Mouse (Mus musculus): ENCODE measurements around the gene Olfr1443.

DNA sequence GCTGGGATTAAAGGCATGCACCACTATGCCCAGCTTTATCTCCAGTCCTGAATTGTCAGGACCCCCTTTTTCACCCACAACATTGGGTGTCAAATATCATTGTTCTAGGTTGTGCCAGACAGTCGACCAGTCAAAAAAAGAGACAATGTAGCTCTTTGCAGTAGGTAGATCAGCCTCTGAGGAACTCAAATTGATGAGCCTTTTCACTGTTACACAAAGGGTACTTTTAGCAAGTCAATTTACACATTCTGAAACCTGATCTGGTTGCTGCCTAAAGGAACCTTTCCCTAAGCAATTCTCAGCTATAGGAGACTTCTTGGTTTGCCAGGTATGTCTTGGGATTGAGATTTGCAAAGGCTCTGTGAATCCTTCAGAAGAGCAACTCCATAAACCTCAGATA, 53.1 kb downstream of the Olfr1443 start:
- TF ChIP-seq CTCF (IDR thresholded peaks at IDR 0.05; ENCODE audit: control insufficient read depth, insufficient read depth, low read length) (no peak), POLR2A (IDR thresholded peaks at IDR 0.05; ENCODE audit: borderline replicate concordance, control insufficient read depth, low read depth, low read length) (no peak)

All from bone marrow, adult 2 months (tissue).